Mouse (Mus musculus): ENCODE data around the gene Tenm2. TPM values are rescaled to one million over a fixed set of nuclear protein-coding genes. Genes with fewer than 3 reads are reported as not detected.

Gene Tenm2
- total RNA-seq, 1 experiment from 2014 or later: not detected

DNA sequence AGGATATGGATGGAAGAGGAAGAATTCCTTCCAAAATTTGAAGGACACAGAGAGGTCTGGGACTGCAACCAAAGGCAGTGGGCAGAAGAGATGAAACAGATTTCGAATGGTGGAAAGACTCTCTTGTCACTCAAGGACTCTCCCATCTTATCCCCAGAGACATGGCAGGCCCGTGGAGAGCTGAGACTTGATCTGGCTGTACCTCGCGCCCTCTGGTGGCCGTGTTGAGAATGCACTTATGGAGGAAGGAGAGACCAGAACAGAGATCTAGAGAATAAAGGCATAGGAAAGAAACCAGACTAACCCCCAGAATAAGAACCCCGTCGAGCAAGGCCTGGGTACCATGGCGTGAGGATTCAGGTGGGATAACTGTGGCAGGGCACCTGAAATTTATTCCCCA, 709.4 kb downstream of the Tenm2 start:
- peak; percentile 79 for ATAC-seq (replicated peaks; ENCODE audit: low read depth, poor library complexity, severe bottlenecking)

DNA sequence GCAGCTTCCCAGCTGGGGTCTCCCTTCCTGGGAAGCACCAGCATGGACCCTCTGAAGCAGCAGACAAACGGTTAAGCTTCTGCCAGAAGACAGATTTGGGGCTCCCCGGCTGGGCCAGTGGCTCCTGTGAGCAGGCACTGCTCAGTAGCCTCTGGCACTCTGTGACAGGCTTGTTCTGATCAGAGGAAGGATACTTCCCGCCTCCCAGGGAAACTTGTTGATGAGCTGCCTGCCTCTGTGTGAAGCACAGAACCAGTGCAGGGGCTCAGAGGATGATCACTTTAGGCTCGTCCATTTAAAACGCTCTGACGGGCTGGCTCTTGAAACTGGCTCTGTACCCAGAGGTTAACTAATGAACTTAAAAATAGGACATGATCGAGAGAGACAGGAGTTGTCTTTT, 723.3 kb downstream of the Tenm2 start:
- ATAC-seq (replicated peaks; ENCODE audit: low read depth, poor library complexity, severe bottlenecking): no peak

DNA sequence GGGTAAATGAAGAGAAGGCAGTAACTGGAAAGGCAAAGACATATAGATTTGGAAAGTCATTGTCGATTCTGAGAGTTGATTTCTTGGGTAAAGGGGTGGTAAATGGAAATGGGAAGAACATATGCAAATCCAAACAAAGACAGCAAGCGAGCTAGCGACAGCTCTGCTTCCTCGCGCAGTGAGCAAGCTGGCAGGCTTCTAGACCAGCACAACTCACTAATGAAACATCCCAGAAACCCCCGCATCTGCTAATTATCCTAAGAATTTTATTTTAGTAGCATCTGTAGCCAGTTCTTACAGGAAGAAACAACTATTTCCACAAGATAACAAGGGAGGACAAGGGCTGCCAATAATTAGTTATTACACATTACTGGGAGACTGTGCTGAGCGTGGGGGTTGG, 727.5 kb downstream of the Tenm2 start:
- ATAC-seq (replicated peaks; ENCODE audit: low read depth, poor library complexity, severe bottlenecking): no peak

DNA sequence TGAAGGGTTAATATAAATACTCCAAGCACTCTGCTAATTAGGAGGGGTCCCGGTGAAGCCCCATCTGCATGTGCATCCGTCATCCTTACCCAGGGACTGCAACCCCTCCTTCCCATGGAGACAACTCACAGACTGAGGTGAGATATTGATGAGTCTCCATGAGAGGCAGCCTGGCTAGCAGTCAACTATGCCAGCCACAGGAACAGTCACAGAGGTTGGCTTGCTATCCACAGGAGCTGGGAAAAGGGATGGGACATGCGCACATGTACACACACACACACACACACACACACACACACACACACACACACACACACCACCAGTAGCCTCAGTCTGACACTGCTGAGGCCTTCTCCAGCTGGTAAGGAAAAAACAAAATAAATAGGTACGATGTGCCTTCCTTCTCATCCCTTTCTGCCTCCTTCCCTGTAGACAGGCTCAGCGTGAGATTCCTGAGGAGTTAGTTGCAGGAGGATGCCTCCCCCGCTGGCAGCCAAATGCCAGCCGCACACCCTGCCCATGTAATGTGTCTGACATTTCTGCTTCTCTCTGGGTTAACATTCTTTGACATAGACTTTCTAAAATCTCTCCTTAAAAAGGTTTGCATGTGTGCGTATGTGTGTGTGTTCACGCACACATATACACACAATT, 740.7 kb downstream of the Tenm2 start:
- no peak for ATAC-seq (replicated peaks; ENCODE audit: low read depth, poor library complexity, severe bottlenecking)

DNA sequence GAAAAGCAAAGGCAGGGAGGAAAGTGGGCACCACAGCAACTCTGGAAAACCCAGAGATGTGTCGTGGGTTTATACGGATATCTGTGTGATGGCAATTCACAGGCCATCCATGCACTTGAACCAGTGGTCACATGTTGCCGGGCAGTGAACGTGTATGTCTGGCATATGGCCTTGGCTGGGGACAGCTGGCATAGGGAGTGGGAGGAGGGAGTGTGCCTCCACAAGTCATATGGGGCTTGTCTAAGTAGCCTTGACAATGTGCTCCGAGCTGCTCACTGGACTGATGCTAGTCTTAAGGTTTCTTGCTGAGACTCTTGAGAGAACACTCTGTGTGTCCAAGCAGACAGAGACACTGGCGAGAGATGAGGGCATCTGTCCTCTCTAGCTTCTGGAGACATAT, 743.5 kb downstream of the Tenm2 start:
- ATAC-seq (replicated peaks; ENCODE audit: low read depth, poor library complexity, severe bottlenecking): no peak

DNA sequence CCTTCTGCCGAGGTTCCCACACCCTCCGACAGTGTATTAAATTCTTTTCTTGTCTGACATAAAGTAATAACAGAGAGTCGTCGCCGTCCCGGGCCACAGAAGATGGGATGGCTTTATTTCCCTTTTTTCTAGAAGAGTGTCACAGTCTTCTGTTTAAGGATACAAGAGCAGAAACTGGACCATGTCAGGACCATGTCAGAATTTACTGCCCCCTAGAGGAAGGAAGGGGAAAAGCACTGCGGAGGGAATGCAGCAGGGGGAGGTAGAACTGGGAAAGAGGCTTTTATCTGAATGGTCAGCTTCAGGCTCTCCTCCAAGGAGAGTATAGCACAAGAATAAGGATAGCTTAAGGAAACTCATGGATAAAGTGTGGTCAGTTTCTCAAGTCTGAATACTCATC, 745.7 kb downstream of the Tenm2 start:
- no peak for ATAC-seq (replicated peaks; ENCODE audit: low read depth, poor library complexity, severe bottlenecking)

DNA sequence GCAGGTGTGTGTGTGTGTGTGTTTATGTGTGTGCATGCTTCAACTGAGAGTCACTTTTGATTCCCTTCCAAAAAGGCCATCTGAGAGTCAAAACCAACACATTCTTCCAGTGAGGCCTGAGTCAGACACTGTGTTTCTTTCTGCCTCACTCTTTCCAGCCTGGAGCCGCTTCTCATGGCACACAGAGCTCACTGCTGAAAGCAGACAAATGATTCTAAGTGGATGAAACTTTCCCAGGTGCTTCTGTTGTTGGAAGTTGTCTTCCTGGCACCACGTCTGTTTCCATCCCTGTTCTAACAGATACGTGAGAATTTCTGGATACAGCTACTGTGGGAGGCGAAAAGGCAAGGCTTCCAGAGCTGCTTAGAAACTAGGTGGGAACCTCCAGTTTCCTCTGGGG, 747.1 kb downstream of the Tenm2 start:
- no peak for ATAC-seq (replicated peaks; ENCODE audit: low read depth, poor library complexity, severe bottlenecking)

DNA sequence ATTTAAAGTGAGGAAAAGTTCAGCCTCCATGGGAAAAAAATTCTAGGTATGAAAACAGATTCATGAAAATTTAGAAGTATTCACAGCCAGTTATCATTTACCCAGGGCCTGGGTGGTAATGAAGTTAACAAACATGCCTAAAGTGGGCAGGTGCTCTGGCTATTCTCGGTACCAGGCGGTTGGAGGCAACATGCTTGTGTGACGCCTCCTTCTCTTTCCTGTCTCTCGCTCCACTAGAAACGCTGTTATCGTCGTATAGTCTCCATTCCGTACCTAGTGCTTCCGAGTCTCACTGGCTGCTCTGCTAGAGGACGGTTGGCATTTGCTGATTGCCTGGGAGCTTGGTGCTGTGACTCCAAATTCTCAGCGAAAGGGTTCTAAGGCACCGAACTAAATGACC, 749.7 kb downstream of the Tenm2 start:
- no peak for ATAC-seq (replicated peaks; ENCODE audit: low read depth, poor library complexity, severe bottlenecking)

DNA sequence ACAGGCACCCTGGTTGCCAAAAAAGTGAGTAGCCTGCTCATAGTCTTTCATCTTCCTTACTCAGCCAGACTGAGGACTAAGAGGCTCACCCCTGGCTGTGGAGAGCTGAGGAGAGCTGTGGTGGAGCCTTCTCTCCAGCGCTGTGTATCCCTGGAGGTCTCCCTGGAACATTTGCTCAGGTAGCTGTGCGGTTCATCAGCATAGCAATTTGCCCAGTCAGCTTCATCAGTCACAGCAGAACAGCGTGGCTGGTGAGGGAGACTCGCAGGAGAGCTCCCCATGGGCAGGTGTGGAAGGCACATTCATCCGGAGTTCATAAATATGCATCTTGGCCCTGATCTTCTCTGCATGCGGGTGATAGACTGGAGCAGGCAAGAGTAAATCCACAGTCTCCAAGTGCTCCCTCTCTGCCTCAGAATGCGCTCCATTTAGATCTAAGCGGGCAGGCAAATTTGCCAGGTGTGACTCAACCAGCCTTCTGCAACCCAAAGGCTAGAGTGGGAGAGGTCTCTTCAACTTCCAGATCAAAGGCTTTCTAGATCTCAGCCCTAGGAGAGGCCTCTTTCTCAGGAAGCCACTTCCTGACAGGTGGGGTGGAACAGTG, 751.2 kb downstream of the Tenm2 start:
- no peak for ATAC-seq (replicated peaks; ENCODE audit: low read depth, poor library complexity, severe bottlenecking)

DNA sequence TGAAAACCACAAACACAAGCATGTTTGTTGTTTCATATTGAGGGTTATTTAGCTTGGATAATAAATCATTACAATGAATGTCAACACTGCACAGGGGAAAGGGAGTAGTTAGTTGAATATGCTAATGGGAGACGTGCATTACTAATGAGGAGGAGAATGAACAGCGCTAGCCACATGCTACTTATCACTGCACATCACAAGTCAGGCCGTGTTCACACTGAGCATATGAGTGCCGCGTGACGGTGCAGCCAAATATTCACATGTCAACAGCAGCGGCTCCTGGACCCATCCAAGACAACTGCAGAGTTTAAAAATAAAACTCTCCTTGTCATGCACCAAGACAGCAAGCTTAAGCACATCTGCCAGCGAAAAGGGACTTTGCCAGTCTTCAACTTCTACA, 753.6 kb downstream of the Tenm2 start:
- no peak for ATAC-seq (replicated peaks; ENCODE audit: low read depth, poor library complexity, severe bottlenecking)

DNA sequence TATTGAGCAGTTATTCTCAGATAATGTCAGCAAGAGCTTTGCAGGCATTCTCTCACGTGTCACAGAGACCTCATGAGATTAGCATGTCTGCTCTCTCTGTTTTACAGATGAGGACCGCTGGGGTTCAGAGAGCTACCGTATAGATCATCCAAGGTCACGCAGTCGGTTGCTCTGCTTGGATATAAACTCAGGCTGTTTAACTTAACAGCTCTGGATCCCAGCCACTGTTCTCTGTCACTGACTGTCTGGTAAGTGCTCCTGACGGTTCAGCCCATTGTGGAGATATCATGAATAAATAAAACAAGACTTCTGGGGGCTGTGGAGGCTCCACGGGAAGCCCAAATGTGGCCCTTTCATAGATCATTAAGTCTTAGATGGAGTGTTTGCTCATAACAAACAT, 754.2 kb downstream of the Tenm2 start:
- ATAC-seq (replicated peaks; ENCODE audit: low read depth, poor library complexity, severe bottlenecking): no peak

DNA sequence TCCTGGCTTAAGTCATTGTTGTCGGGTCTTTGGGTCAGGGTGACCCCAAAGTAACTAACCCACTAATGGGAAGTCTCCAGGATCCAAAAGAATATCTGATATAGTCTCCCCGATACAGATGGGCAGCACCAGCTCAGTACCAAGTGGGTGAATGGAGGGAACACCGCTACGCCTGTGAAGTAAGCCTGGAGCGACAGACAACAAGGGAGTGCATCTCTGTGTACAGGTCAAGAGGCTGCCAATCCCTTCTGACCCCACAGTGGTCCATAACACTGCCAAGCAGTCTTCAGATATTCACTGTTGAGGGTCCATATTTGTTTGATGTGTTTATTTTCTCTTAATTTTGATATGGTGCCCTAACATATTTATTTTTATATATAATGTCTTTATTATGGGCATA, 754.7 kb downstream of the Tenm2 start:
- ATAC-seq (replicated peaks; ENCODE audit: low read depth, poor library complexity, severe bottlenecking): no peak

DNA sequence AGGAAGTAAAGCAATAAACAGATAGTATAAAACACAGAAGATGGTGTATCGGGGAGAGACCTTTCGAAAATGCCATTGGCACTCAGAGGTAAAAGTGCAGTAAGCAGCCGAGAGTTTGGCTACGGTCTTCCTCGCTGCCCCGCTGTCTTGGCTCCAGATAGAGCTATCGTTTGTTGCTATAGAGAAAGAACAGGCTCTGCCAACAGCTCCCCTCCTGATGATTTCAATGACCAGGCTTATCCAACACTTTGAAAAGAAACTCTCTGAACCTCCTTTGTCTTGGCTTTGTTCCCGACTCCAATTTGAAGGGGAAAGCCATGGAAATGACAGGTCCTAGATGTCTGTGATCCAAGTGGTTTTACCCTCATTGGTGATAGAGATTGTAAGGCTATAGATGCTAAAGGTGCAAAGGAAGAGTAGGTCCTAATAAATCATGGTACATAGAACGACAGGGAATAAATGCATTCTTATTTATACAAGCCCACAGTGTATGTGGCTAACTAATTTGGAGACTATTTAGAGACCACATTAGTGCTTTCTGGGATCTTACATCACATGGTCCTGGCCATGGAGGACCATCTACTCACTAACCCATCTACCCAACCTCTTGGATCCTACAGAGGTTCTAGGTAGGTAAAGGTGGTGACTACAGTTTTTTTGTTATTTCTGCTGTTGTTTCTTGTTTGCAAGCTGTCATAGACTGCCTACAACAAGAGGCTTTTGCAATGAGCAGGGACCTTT, 765.8 kb downstream of the Tenm2 start:
- ATAC-seq (replicated peaks; ENCODE audit: low read depth, poor library complexity, severe bottlenecking): no peak

DNA sequence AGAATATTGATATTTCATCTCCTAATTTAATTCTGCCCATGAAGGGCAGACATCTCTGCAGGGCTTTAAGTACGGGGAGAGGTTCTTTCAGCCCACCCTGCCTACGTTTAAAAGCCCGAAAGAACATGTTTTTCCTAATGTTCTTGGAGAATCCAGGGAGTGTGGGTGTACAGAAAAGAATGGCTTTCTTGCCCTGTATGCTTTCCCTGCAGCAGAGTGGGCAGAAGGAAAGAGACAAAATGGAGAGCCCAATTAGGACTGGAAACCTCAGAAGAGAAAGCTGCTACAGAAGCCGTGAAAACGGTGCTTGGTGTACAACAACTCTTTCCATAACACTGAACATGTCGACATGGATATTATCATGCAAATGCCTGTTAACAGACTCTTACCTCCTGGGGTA, 777.3 kb downstream of the Tenm2 start:
- no peak for ATAC-seq (replicated peaks; ENCODE audit: low read depth, poor library complexity, severe bottlenecking)

DNA sequence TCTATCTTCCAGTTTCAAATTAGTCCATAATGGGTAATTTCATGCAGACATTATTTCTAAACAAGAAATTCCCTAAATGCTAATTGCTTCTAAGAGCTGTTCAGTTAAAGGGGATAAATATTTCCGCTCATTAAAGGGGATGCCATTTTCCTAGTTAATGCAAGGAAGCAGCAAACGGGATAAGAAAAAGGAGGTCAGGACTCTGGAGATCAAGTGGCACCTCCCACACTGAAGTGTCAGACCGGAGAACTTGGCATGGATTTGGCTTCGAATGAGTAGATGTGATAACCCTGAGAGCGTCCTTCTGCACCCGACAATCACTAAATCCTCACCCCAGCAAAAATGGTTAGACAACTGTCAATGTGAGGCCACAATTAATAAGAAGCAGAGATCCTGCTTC, 781.7 kb downstream of the Tenm2 start:
- ATAC-seq (replicated peaks; ENCODE audit: low read depth, poor library complexity, severe bottlenecking): no peak

DNA sequence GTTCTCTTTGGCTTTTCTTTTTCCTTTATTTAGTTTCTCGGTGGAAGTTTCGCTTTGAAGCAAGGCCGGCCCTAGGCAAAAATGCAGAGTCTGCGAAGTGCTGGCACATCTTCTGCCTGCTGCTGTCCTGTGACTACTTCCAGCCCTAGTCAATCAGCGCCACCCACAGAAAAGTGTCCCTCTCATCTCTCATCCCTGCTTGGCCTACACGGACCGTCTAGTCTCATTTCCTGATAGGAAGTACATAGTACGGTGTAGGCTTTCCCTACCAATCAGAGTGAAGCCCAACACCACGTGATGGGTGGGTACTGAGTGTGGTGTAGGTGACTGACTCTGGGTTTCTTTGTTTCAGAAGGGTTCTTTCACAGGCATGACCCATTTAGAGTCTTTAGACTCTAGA, 783.3 kb downstream of the Tenm2 start:
- no peak for ATAC-seq (replicated peaks; ENCODE audit: low read depth, poor library complexity, severe bottlenecking)

DNA sequence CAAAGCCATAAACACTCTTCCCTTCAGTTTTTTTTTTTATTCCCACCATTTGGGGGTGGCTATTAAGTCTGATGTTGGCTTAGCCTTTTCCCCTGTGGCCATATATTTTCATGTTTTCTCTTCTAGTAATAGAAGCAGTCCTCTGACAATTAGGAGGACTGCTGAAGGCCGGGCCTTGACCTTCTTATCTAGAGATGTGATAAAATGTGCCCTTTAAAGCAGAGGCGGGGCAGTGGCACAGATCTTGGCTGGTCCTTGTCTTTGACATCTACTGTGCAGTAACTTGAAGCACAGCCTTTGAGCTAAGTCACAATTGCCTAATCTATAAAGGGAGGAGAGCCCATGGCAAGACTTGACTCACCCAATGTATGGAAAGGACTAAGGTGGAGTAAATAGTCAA, 789.4 kb downstream of the Tenm2 start:
- ATAC-seq (replicated peaks; ENCODE audit: low read depth, poor library complexity, severe bottlenecking): no peak

DNA sequence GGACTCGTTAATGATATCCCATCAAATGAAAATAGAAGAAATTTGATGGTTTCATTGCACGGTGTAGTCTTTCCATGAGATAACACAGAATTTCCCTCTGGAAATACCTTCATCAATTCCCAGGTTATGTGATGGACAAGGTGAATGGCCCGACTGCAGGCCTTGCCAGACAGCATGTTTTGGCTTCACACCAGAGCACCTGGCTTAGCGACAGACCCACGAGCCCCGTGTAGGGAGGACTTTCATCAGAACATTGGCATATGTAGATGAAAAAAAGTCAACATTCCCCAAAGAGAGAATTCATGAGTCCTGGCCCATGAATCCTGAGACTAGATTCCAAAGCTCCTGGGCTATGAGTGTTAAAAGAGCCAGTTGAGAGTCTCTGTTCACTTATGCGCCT, 791.9 kb downstream of the Tenm2 start:
- ATAC-seq (replicated peaks; ENCODE audit: low read depth, poor library complexity, severe bottlenecking): no peak

DNA sequence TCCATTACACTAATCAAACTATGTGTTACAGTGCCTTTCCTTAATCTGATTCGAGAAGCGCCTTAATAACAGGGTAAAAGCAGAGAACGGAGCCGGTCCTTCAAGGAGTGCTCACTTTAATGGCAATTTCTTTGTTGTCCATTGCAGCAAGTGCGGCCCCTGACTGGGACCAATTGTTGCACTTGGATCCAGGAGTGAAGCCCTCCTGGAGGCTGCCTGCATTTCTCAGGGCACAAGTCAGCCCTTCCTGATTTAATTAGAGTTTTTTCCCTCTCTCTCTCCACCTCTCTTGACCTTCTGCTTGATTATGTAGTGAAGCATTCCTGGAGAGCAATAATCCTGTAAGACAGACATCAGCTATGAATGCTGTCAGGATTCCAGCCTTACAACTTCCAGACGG, 794.0 kb downstream of the Tenm2 start:
- ATAC-seq (replicated peaks; ENCODE audit: low read depth, poor library complexity, severe bottlenecking): no peak

DNA sequence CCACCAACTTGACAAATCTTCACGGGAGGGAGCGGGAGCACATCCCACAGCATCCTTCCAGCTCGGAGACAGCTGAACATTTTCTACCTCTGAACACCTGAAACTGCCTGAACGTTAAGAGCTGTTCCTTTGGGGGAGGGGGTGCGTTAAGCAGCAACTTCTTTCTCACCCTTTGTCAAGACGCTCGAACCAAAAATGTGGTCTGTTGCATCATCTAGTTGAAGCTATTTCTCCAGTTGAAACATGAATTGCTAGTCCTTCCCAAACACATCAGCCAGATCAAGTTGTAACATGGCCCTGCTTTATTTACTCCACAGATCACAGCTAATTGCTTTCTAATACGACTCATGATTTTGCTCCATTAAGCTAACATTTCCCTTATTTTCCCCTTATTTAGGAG, 799.5 kb downstream of the Tenm2 start:
- ATAC-seq (replicated peaks; ENCODE audit: low read depth, poor library complexity, severe bottlenecking): no peak

DNA sequence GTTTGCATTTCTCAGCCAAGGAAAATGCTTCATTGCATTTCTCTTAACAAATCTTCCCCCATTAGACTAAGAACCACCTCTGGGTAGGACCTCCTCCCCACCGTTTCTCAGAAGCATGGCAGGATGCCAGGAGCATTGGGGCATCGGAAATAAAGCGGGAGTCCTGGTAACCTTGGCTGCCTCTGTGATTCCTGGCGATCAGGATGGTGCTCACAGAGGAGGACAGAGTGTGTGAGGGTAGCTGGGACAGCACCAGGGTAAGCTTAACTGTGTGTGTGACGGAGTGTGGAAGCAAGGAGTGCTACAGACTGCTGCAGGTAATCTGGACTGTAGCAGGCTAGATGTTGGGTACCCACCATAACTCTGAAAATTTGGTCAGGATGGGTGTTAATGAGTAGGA, 806.8 kb downstream of the Tenm2 start:
- ATAC-seq (replicated peaks; ENCODE audit: low read depth, poor library complexity, severe bottlenecking): no peak

DNA sequence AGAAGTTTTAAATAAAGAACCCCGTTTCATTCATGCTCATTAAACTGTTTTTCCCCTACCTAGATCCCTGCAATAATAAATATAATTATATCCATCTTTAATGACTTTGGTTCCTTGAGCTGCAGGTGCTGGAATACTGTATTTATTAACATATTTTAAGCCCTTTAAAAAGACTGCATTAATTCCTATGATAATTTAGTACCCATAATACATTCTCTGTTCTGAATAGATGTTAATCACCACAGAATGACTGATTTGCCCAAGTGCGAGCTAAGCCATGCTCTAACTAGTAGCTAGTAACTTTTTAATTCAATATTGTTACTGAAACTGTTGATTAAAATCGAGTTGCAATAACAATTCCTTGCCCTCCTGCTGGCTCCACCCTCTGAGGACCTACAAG, 810.8 kb downstream of the Tenm2 start:
- no peak for ATAC-seq (replicated peaks; ENCODE audit: low read depth, poor library complexity, severe bottlenecking)

All from common myeloid progenitor, adult 5-6 weeks (primary cell).